Mouse (Mus musculus): ENCODE results near the gene A030003K21Rik.

The A030003K21Rik gene

GRCm38 (mm10) chr1:82905886-82906285, 37.3 kb downstream of the A030003K21Rik start:
- DNase-seq (ENCODE audit: low spot score) = peak; percentile 31

- no peak for DNase-seq (ENCODE audit: low spot score)
Measured at GRCm38 (mm10) chr1:82901201-82901600, 42.0 kb downstream of the A030003K21Rik start.

- no peak for DNase-seq (ENCODE audit: low spot score)
Measured at GRCm38 (mm10) chr1:82900567-82900966, 42.6 kb downstream of the A030003K21Rik start.

GRCm38 (mm10) chr1:82893269-82893668, 49.9 kb downstream of the A030003K21Rik start:
- no peak for DNase-seq (ENCODE audit: low spot score)
